Mouse (Mus musculus) spleen, embryonic (tissue): ENCODE results near the gene Fgfr1op.
"Not testable (repeated sequence)": the region's sequence is repeated elsewhere in the genome, so short reads cannot be mapped to it uniquely, and the experiment has no call there.

Experiments used
- CTCF ChIA-PET: fragments of 350-600 bp; sonication (Branson Sonifier 250); formaldehyde crosslinking; loops from one replicate; lab custom pipeline; 2022; lab: Charles Lee

The Fgfr1op gene

DNA sequence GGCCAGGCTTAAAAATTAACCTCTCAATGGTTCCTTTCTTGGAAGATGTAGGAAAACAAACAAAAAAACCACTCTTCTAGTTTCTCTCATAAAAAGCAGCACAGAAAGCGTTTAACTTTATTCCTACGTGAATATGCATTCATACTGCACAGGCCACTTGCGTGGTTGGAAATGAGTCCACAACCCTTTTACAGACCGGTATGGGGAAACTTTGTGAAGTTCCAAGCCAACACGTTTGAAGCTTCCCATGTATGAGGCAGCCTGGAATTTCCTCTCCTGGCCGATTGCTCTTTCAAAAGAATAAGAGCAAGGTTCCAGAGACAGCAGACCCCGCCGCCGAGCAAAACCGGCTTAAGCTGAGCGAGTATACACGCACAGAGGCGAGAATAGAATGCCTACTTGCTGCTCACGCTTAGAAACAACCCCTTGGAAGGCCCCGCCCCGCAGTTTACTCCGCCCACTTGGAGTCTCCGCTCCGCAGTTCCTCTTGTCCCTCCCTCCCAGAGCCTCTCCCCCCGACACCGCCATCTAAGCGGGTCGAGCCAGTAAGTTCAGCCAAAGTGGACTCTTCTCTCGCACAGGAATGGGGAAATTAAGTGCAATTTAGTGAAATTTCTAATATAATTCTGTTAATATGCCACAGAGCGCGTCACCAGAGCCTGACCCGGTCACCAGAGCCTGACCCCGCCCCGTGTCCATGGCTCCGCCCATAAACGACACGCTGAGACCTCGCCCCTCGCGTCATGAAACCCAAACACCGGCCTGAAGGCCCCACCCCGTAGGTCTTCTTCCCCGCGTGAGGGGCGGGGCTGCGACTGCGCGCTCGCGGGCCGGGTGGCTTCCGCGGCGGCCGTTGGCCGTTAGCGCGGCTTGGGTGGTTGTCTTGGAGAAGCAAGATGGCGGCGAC is at the start of gene Fgfr1op:
Gene Fgfr1op, plus strand, starts transcription at position 801 of the 907 bp plus-strand sequence.
- CTCF ChIA-PET = not testable (repeated sequence)

GRCm38 (mm10) chr17:8116378-8116777 is 48.9 kb upstream of the Fgfr1op start:
- CTCF ChIA-PET = interaction anchor here (0.6 kb wide), 1 partner anchor 185 kb away, joined by 6 read pairs; no protein-coding TSS in a partner anchor

- CTCF ChIA-PET = not testable (repeated sequence)
These were observed 48.4 kb upstream of the Fgfr1op start for GRCm38 (mm10) chr17:8116928-8117327.

DNA sequence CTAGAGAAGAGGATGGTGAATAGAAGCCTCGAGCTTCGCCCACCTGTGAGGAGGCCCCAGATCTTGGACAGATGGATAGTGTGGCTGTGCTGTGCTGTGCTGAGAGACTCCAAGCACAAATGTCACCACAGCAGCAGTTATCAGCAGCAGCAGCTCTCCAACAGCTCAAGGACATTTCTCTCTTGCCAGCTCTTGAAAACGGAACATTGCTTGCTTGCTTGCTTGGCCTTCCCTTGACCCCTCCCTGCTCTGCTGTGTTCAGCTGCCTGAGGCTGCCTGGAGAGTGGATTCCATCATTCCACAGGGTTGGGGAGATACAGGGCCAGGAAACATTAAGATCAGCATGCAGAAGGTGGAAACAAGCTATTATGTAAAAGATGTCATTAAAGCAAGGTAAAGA is 42.3 kb upstream of the Fgfr1op start:
- CTCF ChIA-PET = not testable (repeated sequence)

GRCm38 (mm10) chr17:8124586-8124985 is 40.7 kb upstream of the Fgfr1op start:
- CTCF ChIA-PET = not testable (repeated sequence)

DNA sequence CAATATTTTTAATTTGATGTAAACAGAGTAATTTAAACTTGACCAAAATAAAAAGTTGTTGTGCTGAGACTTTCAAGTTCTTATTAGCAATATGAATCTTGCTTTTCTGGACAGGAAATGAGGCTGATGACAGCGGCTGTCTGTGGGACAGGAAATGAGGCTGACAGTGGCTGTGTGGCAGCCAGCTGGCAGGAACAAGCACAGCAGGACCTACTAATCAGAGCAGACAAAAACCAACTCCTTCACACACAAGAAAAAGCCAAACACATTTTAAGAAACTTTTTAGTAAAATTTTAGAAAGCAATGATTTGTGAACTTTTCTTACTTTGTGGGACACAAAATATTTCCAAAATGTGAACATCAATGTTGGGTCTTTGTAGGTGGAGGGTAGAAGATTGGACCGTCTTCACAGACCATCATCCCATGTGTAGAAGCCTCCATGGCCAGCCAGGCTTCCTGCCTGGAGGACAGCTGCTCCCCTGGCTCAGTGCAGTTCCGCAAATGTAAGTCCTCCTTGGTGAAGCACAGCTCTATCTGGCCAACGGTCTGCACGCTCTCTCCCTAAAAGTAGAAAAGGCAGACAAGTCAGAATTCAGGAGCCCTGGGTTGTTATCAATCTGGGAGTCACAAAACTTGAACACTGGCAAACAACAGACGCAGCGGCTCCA is 36.8 kb upstream of the Fgfr1op start:
- CTCF ChIA-PET = not testable (repeated sequence)

DNA sequence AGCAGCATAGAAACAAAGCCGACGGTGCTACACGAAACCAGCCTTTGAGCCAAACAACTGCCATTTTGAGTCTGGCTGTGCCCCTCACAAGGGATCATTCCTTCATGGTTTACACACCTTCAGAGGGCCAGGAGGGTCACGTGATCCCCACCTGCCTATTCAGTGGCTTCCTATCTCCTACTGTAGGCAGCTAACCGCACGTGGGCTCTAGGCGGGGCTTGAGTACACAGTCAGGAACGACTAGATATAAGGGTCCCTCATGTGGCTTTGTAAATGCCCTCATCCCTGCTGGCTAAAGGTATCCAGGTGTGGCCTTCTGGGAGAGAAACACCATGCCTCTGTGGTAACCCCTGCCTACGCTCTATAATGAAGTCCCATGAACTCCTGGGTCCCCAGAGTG is 35.7 kb upstream of the Fgfr1op start:
- CTCF ChIA-PET = not testable (repeated sequence)

GRCm38 (mm10) chr17:8130849-8131248 is 34.5 kb upstream of the Fgfr1op start:
- CTCF ChIA-PET = not testable (repeated sequence)

DNA sequence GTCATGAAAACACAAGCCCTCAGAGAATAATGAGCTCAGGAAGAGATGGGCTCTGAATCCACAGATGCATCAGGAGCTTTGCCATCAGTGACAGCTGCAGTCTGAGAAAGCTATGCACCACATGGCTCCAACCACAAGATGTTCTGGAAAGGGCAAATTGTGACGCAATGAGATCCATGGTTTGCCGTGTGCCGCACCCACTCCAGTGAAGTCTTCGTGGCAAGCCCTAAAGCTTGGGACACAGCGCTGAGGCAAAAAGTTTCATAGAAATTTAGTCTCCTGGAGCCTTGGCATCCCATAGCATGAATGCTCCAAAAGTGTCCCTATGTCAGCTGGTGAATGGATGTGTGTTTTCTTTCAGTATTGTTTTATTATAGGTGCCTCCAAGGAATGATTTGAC is 27.2 kb upstream of the Fgfr1op start:
- CTCF ChIA-PET = not testable (repeated sequence)

DNA sequence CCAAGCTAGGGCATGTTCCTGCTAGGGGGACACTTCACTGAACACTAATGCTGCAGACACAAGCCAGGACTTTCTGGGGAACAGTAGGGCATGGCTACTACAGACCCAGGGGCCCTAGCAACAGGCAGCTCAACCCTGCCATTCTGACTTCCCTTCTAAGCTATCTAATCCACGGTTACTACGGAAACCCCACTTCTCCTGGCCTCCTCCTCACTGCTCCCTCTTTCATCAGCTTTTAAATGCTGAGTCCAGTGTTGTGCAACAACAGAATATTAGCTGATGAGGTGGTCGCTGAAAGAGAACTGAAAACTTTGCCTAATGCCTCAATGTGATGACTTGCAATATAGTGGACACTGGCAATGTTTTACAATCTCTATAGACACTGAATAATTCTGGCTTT is 25.1 kb upstream of the Fgfr1op start:
- CTCF ChIA-PET = not testable (repeated sequence)

DNA sequence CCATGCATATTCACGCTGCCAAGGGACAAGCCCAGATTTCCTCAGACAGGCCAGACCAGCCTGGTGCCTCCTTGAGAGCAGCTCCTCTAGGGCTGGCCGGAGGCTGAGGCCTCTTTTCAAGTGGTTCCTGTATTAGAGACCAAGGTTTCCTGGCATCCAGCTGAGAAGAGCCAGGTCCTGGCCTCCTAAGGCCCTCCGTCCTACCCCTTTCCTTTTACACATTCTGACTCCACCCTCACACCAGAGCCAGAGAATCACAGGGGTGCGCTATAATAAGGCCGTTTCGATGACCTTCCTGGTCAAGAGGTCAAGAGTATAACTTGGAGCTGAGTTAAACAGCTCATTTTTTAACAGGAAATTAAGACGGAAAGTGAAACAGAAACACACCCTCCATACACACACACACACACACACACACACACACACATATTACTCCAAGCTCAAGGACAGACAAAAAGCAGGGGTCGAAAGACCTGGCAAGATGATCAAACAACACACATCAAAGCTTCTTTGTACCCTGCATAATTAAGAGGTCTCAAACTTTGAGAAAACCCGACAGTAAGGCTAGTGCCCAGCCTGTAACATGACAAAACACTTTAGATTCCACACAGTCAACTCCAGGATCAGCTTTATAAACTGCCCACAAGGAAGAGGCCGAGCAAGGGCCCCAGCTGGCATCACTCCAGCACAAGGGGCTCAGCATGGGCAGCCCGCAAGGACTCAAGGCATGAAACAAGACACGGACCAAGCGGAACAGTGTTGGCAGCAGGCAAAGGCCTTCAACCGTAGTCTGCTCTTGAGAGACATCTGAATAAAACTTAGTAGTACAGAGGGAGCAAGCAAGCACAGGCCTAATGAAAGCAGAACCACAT is 21.3 kb upstream of the Fgfr1op start:
- CTCF ChIA-PET = not testable (repeated sequence)

- CTCF ChIA-PET = not testable (repeated sequence)
These were observed 18.4 kb upstream of the Fgfr1op start for GRCm38 (mm10) chr17:8146931-8147330.

- CTCF ChIA-PET = not testable (repeated sequence)
These were observed 17.6 kb upstream of the Fgfr1op start, which contains the start of the genes Gm49673 and Rnaset2a for GRCm38 (mm10) chr17:8147439-8148316. Gm49673 (minus strand) TSS chr17:8147788. Rnaset2a (minus strand) TSS chr17:8148097.

GRCm38 (mm10) chr17:8155010-8155409 is 10.3 kb upstream of the Fgfr1op start:
- CTCF ChIA-PET = not testable (repeated sequence)

GRCm38 (mm10) chr17:8155982-8156381 is 9.3 kb upstream of the Fgfr1op start:
- CTCF ChIA-PET = not testable (repeated sequence)

DNA sequence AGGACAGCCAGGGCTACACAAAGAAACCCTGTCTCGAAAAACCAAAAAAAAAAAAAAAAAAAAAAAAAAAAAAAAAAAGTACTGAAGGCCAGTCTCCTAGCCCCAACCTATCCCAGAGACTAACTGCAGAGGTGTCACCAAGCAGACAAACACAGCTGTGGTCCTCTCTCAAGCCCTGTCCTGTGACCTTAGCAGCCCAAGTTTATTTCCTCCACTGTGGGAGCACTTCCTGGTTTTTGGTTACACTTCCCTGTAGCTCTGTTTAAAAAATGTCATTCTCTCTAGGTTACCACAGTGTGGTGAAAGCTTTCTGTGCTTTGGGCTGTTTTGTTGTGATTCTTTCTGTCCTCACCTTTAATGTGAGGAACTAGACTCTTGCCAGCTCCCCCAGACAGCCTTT is 6.7 kb upstream of the Fgfr1op start:
- CTCF ChIA-PET = not testable (repeated sequence)

GRCm38 (mm10) chr17:8160969-8161368 is 4.3 kb upstream of the Fgfr1op start:
- CTCF ChIA-PET = not testable (repeated sequence)

DNA sequence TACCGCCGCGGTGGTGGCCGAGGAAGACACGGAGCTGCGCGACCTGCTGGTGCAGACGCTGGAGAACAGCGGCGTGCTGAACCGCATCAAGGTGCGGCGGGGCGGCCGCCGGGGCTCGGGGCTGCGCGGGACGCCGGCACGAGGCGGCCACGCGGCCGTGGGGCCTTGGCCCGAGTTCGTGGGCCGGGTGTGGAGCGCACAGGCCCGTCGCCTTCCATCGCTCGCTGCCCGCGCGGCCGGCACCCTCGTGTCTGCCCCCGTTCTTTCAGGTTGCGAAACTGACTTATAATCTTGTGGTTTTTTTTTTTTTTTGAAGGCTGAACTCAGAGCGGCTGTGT is 276 bp downstream of the Fgfr1op start:
- CTCF ChIA-PET = not testable (repeated sequence)

DNA sequence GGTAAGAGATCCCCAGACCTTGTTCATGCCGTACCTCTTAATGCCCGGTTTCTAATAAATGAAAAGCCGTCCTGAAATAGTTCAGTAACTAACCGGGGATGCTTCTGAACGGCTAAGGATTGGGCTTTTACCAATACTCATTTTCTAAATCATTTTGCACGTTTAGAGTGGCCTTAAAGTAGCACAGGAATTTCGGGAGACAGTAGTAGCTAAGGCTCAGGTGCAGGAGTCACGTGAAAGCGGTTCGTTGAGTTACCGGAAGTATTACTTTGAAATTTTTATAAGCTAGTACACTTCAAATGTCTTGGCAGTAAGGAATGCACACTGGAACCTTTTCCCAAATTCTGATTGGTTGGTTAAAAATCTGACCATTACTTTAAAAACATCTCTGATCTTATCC is 676 bp downstream of the Fgfr1op start:
- CTCF ChIA-PET = not testable (repeated sequence)

DNA sequence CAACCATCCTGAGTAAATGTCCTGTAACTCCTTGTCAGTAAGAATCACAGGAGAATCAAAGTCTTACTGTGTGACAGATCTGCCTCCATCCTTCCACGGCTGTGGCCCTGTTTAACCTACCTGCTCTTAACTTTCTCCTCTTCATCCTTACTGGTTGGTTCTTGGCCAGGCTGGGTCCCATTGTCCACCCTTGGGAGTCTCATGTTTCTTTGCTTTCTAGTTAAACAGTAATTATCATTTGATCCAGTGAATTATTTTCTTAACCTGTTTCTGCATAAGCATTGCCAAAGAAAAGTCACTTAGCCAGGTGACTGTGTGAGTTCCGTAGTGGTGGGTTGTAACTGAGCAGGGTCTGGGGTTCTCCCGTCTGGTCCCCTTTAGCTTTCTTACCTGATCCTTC is 1.2 kb downstream of the Fgfr1op start:
- CTCF ChIA-PET = not testable (repeated sequence)

GRCm38 (mm10) chr17:8167436-8167835 is 2.1 kb downstream of the Fgfr1op start:
- CTCF ChIA-PET = not testable (repeated sequence)
